Mouse (Mus musculus): ENCODE data around the gene Fbxo46. TPM values are rescaled to one million over a fixed set of nuclear protein-coding genes. Genes with fewer than 3 reads are reported as not detected.

The Fbxo46 gene
- polyA plus RNA-seq, 1 experiment from 2014 or later = 16.4 TPM

DNA sequence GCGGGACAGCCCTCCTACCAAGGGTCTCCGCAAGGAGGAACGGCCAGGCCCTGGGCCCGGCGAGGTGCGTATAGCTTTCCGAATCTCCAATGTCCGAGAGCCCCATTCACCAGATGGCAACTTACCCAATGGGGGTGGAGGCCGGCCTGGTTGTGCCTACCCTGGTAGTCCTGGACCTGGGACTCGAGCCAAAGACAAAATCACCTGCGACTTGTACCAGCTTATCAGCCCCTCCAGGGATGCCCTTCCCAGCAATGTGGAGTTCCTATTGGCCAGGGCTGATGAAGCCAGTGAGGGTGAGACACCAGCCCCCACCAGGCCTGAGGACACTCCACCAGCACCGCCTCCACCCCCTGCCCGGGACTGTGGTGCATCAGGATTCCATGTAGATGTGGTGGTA lies 16.5 kb downstream of the Fbxo46 start:
- H3K9me3 ChIP-seq (ENCODE audit: control insufficient read depth, low read length) = no peaks in the 10 kb centered on the region
- peaks cover 25% of the 10 kb centered on the region for H3K36me3 ChIP-seq (ENCODE audit: control insufficient read depth, insufficient read depth, low read length)
- no peak overlapping the region for H3K27ac ChIP-seq (ENCODE audit: low read depth, low read length)
- no peak overlapping the region for H3K4me3 ChIP-seq (ENCODE audit: low read length)
- H3K4me1 ChIP-seq (ENCODE audit: control insufficient read depth, insufficient read depth, low read depth, low read length) = no peaks in the 10 kb centered on the region; the same call in 1 of the 2 replicates
- no peak overlapping the region for H3K9ac ChIP-seq (ENCODE audit: low read depth, low read length)
- 95% methylated on average over 13 of the region's 13 CpGs for WGBS
- ATAC-seq = no peak
- H3K27me3 ChIP-seq (replicated peaks; ENCODE audit: control insufficient read depth, insufficient read depth, low read length) = no peaks in the 10 kb centered on the region
- no peak overlapping the region for H3K4me2 ChIP-seq (ENCODE audit: low read length)

DNA sequence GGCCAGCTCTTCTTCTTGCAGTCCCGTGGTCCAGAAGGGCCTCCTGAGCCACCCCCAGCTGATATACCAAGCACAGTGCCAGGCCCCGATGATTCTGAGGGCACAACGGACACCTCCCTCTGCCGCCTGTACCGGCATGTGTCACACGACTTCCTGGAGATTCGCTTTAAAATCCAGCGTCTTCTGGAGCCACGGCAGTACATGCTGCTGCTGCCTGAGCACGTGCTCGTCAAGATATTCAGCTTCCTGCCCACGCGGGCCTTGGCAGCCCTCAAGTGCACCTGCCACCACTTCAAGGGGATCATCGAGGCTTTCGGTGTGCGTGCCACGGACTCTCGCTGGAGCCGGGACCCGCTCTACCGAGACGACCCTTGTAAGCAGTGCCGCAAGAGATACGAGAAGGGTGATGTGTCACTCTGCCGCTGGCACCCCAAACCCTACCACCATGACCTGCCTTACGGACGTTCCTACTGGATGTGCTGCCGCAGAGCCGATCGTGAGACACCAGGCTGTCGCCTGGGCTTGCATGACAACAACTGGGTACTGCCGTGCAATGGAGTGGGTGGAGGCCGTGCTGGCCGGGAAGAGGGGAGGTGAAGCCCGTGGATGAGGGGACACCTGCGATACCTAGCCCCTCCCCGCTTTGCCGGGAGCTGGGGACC lies 17.1 kb downstream of the Fbxo46 start:
- no peak overlapping the region for H3K4me3 ChIP-seq (ENCODE audit: low read length)
- H3K9ac ChIP-seq (ENCODE audit: low read depth, low read length) = no peak overlapping the region
- H3K9me3 ChIP-seq (ENCODE audit: control insufficient read depth, low read length) = no peaks in the 10 kb centered on the region
- H3K27ac ChIP-seq (ENCODE audit: low read depth, low read length) = no peak overlapping the region
- peaks cover 26% of the 10 kb centered on the region for H3K36me3 ChIP-seq (ENCODE audit: control insufficient read depth, insufficient read depth, low read length)
- 91% methylated on average over 38 of the region's 38 CpGs for WGBS
- no peaks in the 10 kb centered on the region for H3K27me3 ChIP-seq (replicated peaks; ENCODE audit: control insufficient read depth, insufficient read depth, low read length)
- H3K4me1 ChIP-seq (ENCODE audit: control insufficient read depth, insufficient read depth, low read depth, low read length) = no peaks in the 10 kb centered on the region; the same call in 1 of the 2 replicates
- no peak for ATAC-seq
- no peak overlapping the region for H3K4me2 ChIP-seq (ENCODE audit: low read length)

DNA sequence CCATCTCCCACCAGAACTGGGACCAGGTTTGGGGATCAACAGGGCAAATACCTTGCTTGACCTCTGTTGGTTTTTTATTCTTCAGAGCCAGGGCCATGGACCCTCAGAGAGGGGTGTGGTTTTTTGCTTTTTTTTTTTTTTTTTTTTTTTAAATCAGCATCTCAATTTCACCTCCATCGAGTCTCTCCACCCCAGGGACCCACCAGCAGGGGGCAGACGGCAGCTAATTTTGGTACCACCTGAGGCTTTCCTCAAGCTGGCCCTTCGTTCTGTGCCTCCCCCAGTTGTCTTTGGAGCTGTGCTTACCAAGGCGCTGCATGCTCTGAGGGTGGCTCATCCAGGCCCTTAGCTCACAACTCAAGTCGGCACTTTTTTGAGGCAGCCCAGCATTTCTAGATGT lies 17.7 kb downstream of the Fbxo46 start:
- Histone ChIP-seq H3K4me1 (ENCODE audit: control insufficient read depth, insufficient read depth, low read depth, low read length) (no peaks in the 10 kb centered on the region), H3K27ac (ENCODE audit: low read depth, low read length) (no peak overlapping the region), H3K9ac (ENCODE audit: low read depth, low read length) (no peak overlapping the region), H3K4me2 (ENCODE audit: low read length) (no peak overlapping the region), H3K27me3 (replicated peaks; ENCODE audit: control insufficient read depth, insufficient read depth, low read length) (no peaks in the 10 kb centered on the region), H3K4me3 (ENCODE audit: low read length) (no peak overlapping the region), H3K9me3 (ENCODE audit: control insufficient read depth, low read length) (no peaks in the 10 kb centered on the region), H3K36me3 (ENCODE audit: control insufficient read depth, insufficient read depth, low read length) (peaks cover 26% of the 10 kb centered on the region)
- WGBS = 52% methylated on average over 5 of the region's 5 CpGs
- ATAC-seq = no peak

DNA sequence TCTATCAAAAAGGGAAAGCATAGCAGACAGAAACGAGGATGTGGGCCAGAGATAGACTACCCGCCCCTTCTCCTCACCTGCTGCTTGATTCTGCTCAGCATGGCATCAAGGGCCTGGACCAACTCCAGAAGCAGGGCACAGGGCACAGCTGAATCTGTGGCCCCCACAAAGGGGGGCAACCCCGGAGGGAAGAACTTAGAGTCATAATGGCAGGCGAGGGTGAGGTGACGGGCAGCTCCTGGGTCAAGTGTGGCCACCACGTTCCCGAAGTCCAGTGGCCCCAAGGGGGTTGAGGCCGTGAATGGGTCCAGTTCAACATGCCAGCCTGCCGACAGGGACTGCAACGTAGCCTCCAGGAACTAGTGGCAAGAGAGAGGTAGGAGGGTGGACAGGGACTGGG lies 27.1 kb downstream of the Fbxo46 start:
- WGBS = 87% methylated on average over 10 of the region's 10 CpGs
- H3K9me3 ChIP-seq (ENCODE audit: control insufficient read depth, low read length) = no peaks in the 10 kb centered on the region
- H3K9ac ChIP-seq (ENCODE audit: low read depth, low read length) = no peak overlapping the region

DNA sequence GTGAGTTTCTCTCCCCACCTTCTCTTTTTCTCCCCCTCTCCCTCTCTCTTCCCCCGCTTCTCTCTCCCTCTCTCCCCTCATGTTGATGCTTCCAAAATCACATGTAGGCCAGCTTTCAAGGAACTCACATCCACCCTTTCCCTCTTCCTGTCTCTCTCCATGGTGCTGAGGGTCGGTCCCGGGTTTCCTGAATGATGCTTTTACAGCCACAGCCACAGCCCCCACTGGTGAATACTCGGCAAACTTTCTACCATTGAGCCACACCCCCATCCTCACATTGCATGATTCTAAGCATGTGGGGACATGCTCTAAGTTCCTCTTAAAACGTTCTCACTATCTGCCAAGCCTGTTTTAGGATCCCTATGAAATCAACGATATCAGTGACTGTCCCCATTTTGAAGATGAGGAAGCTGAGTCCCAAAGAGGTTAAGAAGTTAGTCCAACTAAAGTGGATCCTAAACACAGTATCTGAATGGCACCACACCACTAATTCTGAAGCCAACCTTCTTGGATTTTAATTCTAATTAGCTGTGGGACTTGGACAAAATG lies 27.9 kb downstream of the Fbxo46 start:
- peak overlapping the region; percentile 75 for H3K4me2 ChIP-seq (ENCODE audit: low read length)
- 56% methylated on average over 6 of the region's 6 CpGs for WGBS
- peak overlapping the region; percentile 79 for H3K4me3 ChIP-seq (ENCODE audit: low read length)
- no peaks in the 10 kb centered on the region for H3K9me3 ChIP-seq (ENCODE audit: control insufficient read depth, low read length)
- H3K4me1 ChIP-seq (ENCODE audit: control insufficient read depth, insufficient read depth, low read depth, low read length) = peaks cover 16% of the 10 kb centered on the region
- H3K9ac ChIP-seq (ENCODE audit: low read depth, low read length) = no peak overlapping the region; the same call in 1 of the 2 replicates
- no peaks in the 10 kb centered on the region for H3K27me3 ChIP-seq (replicated peaks; ENCODE audit: control insufficient read depth, insufficient read depth, low read length)
- peaks cover 2% of the 10 kb centered on the region; the same call in 1 of the 2 replicates for H3K36me3 ChIP-seq (ENCODE audit: control insufficient read depth, insufficient read depth, low read length)
- no peak for ATAC-seq
- H3K27ac ChIP-seq (ENCODE audit: low read depth, low read length) = no peak overlapping the region

More for the DNA sequence above, 27.1 kb downstream of the Fbxo46 start:
- Histone ChIP-seq H3K27me3 (replicated peaks; ENCODE audit: control insufficient read depth, insufficient read depth, low read length) (no peaks in the 10 kb centered on the region), H3K4me2 (ENCODE audit: low read length) (no peak overlapping the region), H3K27ac (ENCODE audit: low read depth, low read length) (no peak overlapping the region), H3K36me3 (ENCODE audit: control insufficient read depth, insufficient read depth, low read length) (peaks cover 2% of the 10 kb centered on the region; the same call in 1 of the 2 replicates), H3K4me3 (ENCODE audit: low read length) (no peak overlapping the region), H3K4me1 (ENCODE audit: control insufficient read depth, insufficient read depth, low read depth, low read length) (peaks cover 16% of the 10 kb centered on the region)
- no peak for ATAC-seq

DNA sequence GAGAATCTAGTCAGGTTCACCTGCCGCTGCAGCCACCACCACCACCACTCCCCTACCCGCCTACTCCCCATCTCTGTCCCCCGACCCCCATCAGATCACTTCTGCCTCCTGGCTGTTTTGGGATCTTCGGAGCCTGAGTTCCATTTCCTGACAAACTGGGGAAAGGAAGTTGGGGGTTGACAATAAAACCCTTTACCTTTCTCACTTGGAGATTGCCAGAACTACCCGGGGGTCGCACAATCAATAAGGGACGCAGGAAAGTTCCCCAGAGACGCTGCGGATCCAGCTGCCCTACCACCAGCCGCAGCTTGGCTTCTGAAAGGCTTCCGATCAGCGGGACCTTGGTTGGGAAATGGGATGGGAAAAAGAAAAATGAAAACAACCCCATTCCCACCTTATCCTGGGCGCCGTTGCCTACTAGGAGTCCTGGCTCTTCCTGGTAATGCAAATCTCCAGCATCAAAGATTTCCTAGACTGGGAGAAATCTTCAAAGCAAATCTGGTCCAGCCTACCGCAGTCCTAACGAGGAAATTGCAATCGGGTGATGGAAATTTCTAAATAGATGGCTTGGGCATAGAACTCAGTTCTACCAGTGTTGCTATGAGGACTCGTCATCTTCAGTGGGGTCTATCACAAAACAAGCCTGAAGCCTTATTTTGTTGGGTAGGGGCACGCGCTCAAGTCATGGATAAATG lies 28.7 kb downstream of the Fbxo46 start:
- H3K4me3 ChIP-seq (ENCODE audit: low read length) = peak overlapping the region; percentile 79
- no peaks in the 10 kb centered on the region for H3K27me3 ChIP-seq (replicated peaks; ENCODE audit: control insufficient read depth, insufficient read depth, low read length)
- 11% methylated on average over 20 of the region's 20 CpGs for whole genome bisulfite sequencing
- no peaks in the 10 kb centered on the region for H3K9me3 ChIP-seq (ENCODE audit: control insufficient read depth, low read length)
- peak overlapping the region; percentile 75 for H3K4me2 ChIP-seq (ENCODE audit: low read length)
- peaks cover 7% of the 10 kb centered on the region for H3K36me3 ChIP-seq (ENCODE audit: control insufficient read depth, insufficient read depth, low read length)
- H3K27ac ChIP-seq (ENCODE audit: low read depth, low read length) = peak overlapping the region; percentile 79
- H3K4me1 ChIP-seq (ENCODE audit: control insufficient read depth, insufficient read depth, low read depth, low read length) = peaks cover 16% of the 10 kb centered on the region
- peak overlapping the region; percentile 77 for H3K9ac ChIP-seq (ENCODE audit: low read depth, low read length)
- ATAC-seq = peak; percentile 0; the same call in 1 of the 2 replicates

DNA sequence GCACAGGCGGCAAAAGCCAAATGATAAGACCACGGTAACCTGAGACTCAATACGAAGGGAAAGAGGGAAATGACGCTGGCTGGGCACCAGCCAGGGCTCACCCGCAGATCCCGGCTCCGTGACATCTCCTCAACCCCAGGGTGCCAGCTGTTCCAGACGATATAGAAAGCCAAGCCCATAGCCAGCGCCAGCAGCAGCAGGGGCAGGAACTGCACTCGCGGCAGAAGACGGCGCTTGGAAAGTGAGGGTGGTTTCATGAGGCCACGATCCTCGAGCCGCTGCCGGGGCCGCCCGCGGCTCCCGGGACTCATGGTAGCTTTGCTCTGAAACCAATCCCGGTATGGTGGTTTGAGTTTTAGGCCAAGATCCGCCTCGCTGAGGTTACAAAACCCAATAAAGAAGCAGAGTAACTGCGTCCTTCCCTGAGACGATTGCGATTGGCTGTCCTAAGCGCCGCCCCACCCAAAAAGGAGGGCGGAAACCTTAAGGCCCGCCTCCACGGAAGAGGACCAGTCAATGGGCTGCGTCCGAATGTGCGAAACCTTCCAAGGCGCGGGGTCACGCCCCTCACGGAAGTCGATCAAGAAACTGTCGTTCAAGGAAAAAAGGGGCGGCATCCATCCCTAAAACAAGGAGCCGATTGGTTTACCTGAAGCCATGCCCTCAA lies 29.3 kb downstream of the Fbxo46 start, which contains the start of gene Qpctl:
TSS of gene Qpctl (minus strand) at position 417 of the 667 bp plus-strand sequence.
- peaks cover 14% of the 10 kb centered on the region for H3K36me3 ChIP-seq (ENCODE audit: control insufficient read depth, insufficient read depth, low read length)
- peak within 1 kb of the TSS; percentile 79 for H3K4me3 ChIP-seq (ENCODE audit: low read length)
- peak within 1 kb of the TSS; percentile 83 for H3K9ac ChIP-seq (ENCODE audit: low read depth, low read length)
- H3K4me2 ChIP-seq (ENCODE audit: low read length) = peak within 1 kb of the TSS; percentile 75
- WGBS = under 1% methylated on average over 43 of the region's 43 CpGs
- H3K27ac ChIP-seq (ENCODE audit: low read depth, low read length) = peak within 1 kb of the TSS; percentile 80
- peak; percentile 97 for ATAC-seq
- peaks cover 16% of the 10 kb centered on the region for H3K4me1 ChIP-seq (ENCODE audit: control insufficient read depth, insufficient read depth, low read depth, low read length)
- no peaks in the 10 kb centered on the region for H3K9me3 ChIP-seq (ENCODE audit: control insufficient read depth, low read length)
- no peaks in the 10 kb centered on the region for H3K27me3 ChIP-seq (replicated peaks; ENCODE audit: control insufficient read depth, insufficient read depth, low read length)

DNA sequence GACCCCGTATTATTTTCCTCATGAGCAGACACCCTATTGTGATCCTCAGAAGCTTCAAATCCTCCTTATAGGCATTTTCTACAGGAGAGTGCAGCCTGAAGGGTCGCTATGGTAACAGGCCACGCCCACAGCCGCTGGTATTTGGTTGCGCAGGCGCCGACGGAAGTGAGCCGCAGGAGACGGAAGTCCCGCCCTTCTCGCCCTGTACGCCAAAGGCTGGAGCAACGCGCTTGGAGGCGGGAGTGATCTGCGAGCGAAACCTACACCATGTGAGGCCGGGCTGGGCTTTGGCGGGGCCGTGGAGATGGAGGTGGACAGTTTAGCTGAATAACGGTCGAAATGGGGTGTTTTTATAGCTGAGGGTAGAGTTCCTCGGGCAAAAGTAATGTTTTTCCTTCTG lies 30.0 kb downstream of the Fbxo46 start, which contains the start of gene Snrpd2:
TSS of gene Snrpd2 (plus strand) at position 97 of the 400 bp plus-strand sequence.
- Histone ChIP-seq H3K9ac (ENCODE audit: low read depth, low read length) (peak within 1 kb of the TSS; percentile 83), H3K4me3 (ENCODE audit: low read length) (peak within 1 kb of the TSS; percentile 79), H3K27me3 (replicated peaks; ENCODE audit: control insufficient read depth, insufficient read depth, low read length) (no peaks in the 10 kb centered on the region), H3K4me1 (ENCODE audit: control insufficient read depth, insufficient read depth, low read depth, low read length) (peaks cover 16% of the 10 kb centered on the region), H3K9me3 (ENCODE audit: control insufficient read depth, low read length) (no peaks in the 10 kb centered on the region), H3K36me3 (ENCODE audit: control insufficient read depth, insufficient read depth, low read length) (peaks cover 16% of the 10 kb centered on the region), H3K27ac (ENCODE audit: low read depth, low read length) (peak within 1 kb of the TSS; percentile 80), H3K4me2 (ENCODE audit: low read length) (peak within 1 kb of the TSS; percentile 75)
- WGBS = under 1% methylated on average over 24 of the region's 24 CpGs
- ATAC-seq = peak; percentile 92

Measured in hindbrain, embryonic 16.5 days (tissue).